Mouse (Mus musculus) limb, embryonic 11.5 days (tissue): ENCODE data around the gene Vps36. TPM values are rescaled to one million over a fixed set of nuclear protein-coding genes. Genes with fewer than 3 reads are reported as not detected.

Source experiments
- ATAC-seq: fragments of 200-750 bp; cut with Nextera tagmentation; 2 replicates; pipeline ENCODE4 v1.8.0; 2017; ENCODE audit warnings: low read depth; ENCODE audit not compliant: insufficient number of reproducible peaks, low FRiP score, low TSS enrichment
- DNase-seq: peaks from one replicate; pipeline ENCODE4 v3.0.0-alpha.2; 2015; ENCODE audit warnings: low spot score
- H3K27ac ChIP-seq: fragments of 300-500 bp; sonication (generic); replicated peaks from 2 replicates; pipeline ENCODE4 v1.5.1; 2014; ENCODE audit warnings: low read depth, mild to moderate bottlenecking, low read length
- H3K27me3 ChIP-seq: fragments of 300-500 bp; sonication (generic); 2 replicates; pipeline ENCODE4 v1.6.1; 2014; ENCODE audit warnings: mild to moderate bottlenecking, low read length, mixed read lengths; ENCODE audit not compliant: control insufficient read depth, insufficient read depth
- H3K36me3 ChIP-seq: fragments of 300-500 bp; sonication (generic); 2 replicates; pipeline ENCODE4 v1.6.1; 2014; ENCODE audit warnings: mild to moderate bottlenecking, low read length, moderate library complexity, mixed read lengths; ENCODE audit not compliant: control insufficient read depth, insufficient read depth
- H3K4me1 ChIP-seq: fragments of 300-500 bp; sonication (generic); 2 replicates; pipeline ENCODE4 v1.6.1; 2014; ENCODE audit warnings: low read length, mixed read lengths; ENCODE audit not compliant: control insufficient read depth, insufficient read depth
- H3K4me2 ChIP-seq: fragments of 300-500 bp; sonication (generic); 2 replicates; pipeline ENCODE4 v1.6.1; 2014; ENCODE audit warnings: low read depth, mild to moderate bottlenecking, moderate library complexity; ENCODE audit not compliant: severe bottlenecking
- H3K4me3 ChIP-seq: fragments of 300-500 bp; sonication (generic); 2 replicates; pipeline ENCODE4 v1.5.1; 2014; ENCODE audit warnings: low read depth, low read length
- H3K9ac ChIP-seq: fragments of 300-500 bp; sonication (generic); 2 replicates; pipeline ENCODE4 v1.6.1; 2014; ENCODE audit warnings: mild to moderate bottlenecking, low read length
- H3K9me3 ChIP-seq: fragments of 300-500 bp; sonication (generic); 2 replicates; pipeline ENCODE4 v1.6.1; 2016; ENCODE audit warnings: low read length; ENCODE audit not compliant: control insufficient read depth
- WGBS: fragments of 180-500 bp; shearing (Covaris S2); extraction: QIAGEN DNeasy Blood & Tissue Kit; methylation state at CpG from one replicate; pipeline ENCODE4 v1.1.7; 2014; 5-methylcytosine and 5-hydroxymethylcytosine counted together
- polyA plus RNA-seq: library from polyadenylated mRNA; unstranded; fragments of >200 nt; fragmentation: Nextera tagmentation; extraction: Ambion mirVana; gene quantifications from 2 replicates; pipeline ENCODE4 v1.2.1, GENCODE M21; 2014

Gene Vps36
- polyA plus RNA-seq, 1 experiment from 2014 or later, result 41.4 TPM

DNA sequence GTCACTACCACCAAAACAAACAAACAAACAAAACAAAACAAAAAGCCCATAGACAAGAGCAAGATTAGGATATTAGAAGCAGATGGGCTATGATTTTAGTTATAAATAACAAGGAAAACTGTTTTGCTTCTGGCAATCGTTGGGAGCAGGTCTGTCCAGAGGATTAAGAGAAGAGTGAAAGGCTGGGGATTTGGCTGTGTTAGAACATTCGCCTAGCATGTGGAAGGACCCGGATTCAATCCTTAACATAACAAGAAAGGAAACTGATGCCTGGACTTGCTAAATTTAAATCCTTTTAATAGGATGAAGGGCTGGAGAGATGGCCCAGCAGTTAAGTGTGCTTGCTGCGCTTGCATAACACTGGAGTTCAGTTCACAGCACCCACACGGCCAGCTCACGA is 71.7 kb downstream of the Vps36 start:
- DNase-seq (no peak), ATAC-seq (no peak)
- H3K9ac ChIP-seq, result no peak overlapping the region
- no peak overlapping the region for H3K27ac ChIP-seq
- no peak overlapping the region for H3K4me2 ChIP-seq
- no peaks in the 10 kb centered on the region for H3K4me1 ChIP-seq
- no peaks in the 10 kb centered on the region for H3K27me3 ChIP-seq
- H3K4me3 ChIP-seq, result no peak overlapping the region
- no peaks in the 10 kb centered on the region for H3K36me3 ChIP-seq
- WGBS, result 86% methylated on average over 6 of the region's 6 CpGs
- no peaks in the 10 kb centered on the region for H3K9me3 ChIP-seq

- ATAC-seq, result no peak
- Histone ChIP-seq H3K4me3 (no peak overlapping the region), H3K36me3 (no peaks in the 10 kb centered on the region), H3K27me3 (no peaks in the 10 kb centered on the region), H3K9ac (no peak overlapping the region), H3K4me1 (no peaks in the 10 kb centered on the region), H3K4me2 (no peak overlapping the region), H3K27ac (no peak overlapping the region), H3K9me3 (no peaks in the 10 kb centered on the region)
- WGBS, result 90% methylated on average over 6 of the region's 6 CpGs
- DNase-seq, result no peak
These were observed 72.2 kb downstream of the Vps36 start for GRCm38 (mm10) chr8:22264787-22265186.

DNA sequence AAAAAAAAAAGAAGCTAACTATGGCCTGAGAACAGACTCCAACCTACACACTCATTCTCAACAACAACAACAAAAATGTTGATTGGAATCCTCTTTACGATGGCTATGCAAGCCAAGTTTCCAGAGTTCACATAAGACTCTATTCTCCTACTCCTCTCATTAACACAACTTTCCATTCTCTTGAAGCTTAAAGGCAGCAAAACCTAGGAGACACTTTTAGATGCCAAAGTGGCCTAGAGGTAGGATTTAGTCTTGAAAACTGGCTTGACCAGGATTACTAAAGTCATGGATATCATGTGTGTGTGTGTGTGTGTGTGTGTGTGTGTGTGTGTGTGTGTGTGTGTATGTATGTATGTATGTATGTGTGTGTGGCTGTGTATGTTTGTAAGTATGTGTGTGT is 72.6 kb downstream of the Vps36 start:
- Histone ChIP-seq H3K4me1 (no peaks in the 10 kb centered on the region), H3K9me3 (no peaks in the 10 kb centered on the region), H3K9ac (no peak overlapping the region), H3K4me3 (no peak overlapping the region), H3K36me3 (no peaks in the 10 kb centered on the region), H3K4me2 (no peak overlapping the region), H3K27ac (no peak overlapping the region), H3K27me3 (no peaks in the 10 kb centered on the region)
- 88% methylated on average over 1 of the region's 1 CpGs for WGBS
- DNase-seq (no peak), ATAC-seq (no peak)

DNA sequence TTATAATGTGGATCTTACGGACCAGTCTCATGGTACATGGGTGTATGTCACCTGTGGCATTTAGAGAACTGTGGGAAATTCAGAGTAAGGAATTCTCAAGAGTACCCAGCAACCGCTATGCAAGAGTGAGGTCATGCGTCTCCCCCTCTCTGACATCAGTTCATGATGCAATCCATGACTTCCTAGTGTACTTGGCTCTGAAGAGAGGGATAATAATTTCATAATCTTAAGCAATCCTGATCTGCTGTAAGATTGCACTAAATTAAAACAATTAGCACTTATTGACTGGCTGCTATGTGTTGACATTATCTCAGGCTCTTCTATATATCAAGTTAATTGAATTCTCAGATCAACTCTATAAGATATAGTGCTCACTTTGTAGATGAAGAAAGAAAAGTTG is 74.2 kb downstream of the Vps36 start:
- DNase-seq (no peak), ATAC-seq (no peak)
- Histone ChIP-seq H3K9ac (no peak overlapping the region), H3K27ac (no peak overlapping the region), H3K4me1 (no peaks in the 10 kb centered on the region), H3K4me2 (no peak overlapping the region), H3K36me3 (no peaks in the 10 kb centered on the region), H3K9me3 (no peaks in the 10 kb centered on the region), H3K27me3 (no peaks in the 10 kb centered on the region), H3K4me3 (no peak overlapping the region)
- 85% methylated on average over 3 of the region's 3 CpGs for WGBS

Other genes starting within 250 kb of the Vps36 start
- not detected in 2 replicates for gene Defb13, start 246.0 kb upstream of the Vps36 start, polyA plus RNA-seq
- not detected in 2 replicates for gene Fam90a1a, start 234.1 kb upstream of the Vps36 start, polyA plus RNA-seq
- not detected in 2 replicates for gene Ccdc70, start 223.0 kb upstream of the Vps36 start, polyA plus RNA-seq
- 0.78 and 0.93 TPM in 2 replicates for gene Atp7b, start 132.5 kb upstream of the Vps36 start, polyA plus RNA-seq
- 34.5 and 43.8 TPM in 2 replicates for gene Alg11, start 132.1 kb upstream of the Vps36 start, polyA plus RNA-seq
- not detected in 2 replicates for gene Nek5, start 67.8 kb upstream of the Vps36 start, polyA plus RNA-seq
- 7.9 and 8.1 TPM in 2 replicates for gene Nek3, start 26.4 kb upstream of the Vps36 start, polyA plus RNA-seq
- gene Ckap2, start 7.0 kb upstream of the Vps36 start, polyA plus RNA-seq, result 55.0 and 58.3 TPM in 2 replicates
- 8.8 and 9.2 TPM in 2 replicates for gene Thsd1, start 34.5 kb downstream of the Vps36 start, polyA plus RNA-seq
- gene Tpte, start 90.6 kb downstream of the Vps36 start, polyA plus RNA-seq, result not detected in 2 replicates
- gene Slc25a15, start 205.8 kb downstream of the Vps36 start, polyA plus RNA-seq, result 14.6 and 16.7 TPM in 2 replicates
- 44.4 and 45.7 TPM in 2 replicates for gene Mrps31, start 218.6 kb downstream of the Vps36 start, polyA plus RNA-seq